Mouse (Mus musculus) embryonic stem cell, embryonic (primary cell): ENCODE results near the gene Itgav.

Source experiments
- CTCF ChIA-PET, 4 experiments: fragments of 300-600 bp in 2 of 4; fragments of 350-600 bp in 2 of 4; sonication (Branson Sonifier 250); formaldehyde crosslinking; loops; one replicate each; lab custom pipeline; 2022; ENCODE audit warnings: inconsistent platforms in 2 of 4; lab: Charles Lee
- POLR2A ChIA-PET, 4 experiments: fragments of 300-600 bp in 2 of 4; fragments of 350-600 bp in 2 of 4; sonication (Branson Sonifier 250); formaldehyde crosslinking; loops; one replicate each; lab custom pipeline; 2022; ENCODE audit warnings: antibody characterized with exemption in 4 of 4, inconsistent platforms in 1 of 4; lab: Charles Lee

Itgav gene

GRCm38 (mm10) chr2:83759667-83760066 is 35.5 kb downstream of the Itgav start:
- POLR2A ChIA-PET: interaction anchor here in 2 of 4 experiments (0.9 to 3.5 kb wide), 7 partner anchors 11 to 116 kb away, joined by 3 to 8 read pairs (median 3); partner anchors contain the start of gene Zc3h15 (in 2 of the 2)
- CTCF ChIA-PET: interaction anchor here in 1 of 4 experiments (1.4 kb wide), 1 partner anchor 12 kb away, joined by 7 read pairs; no protein-coding TSS in a partner anchor

- ChIA-PET POLR2A (interaction anchor here in 3 of 4 experiments (0.7 to 3.5 kb wide), 10 partner anchors 11 to 116 kb away, joined by 3 to 8 read pairs (median 4); partner anchors contain the start of gene Zc3h15 (in 2 of the 3)), CTCF (interaction anchor here in 1 of 4 experiments (1.4 kb wide), 1 partner anchor 11 kb away, joined by 7 read pairs; no protein-coding TSS in a partner anchor)
Observed at GRCm38 (mm10) chr2:83760112-83760511, 35.9 kb downstream of the Itgav start.

- ChIA-PET POLR2A (interaction anchor here in 2 of 4 experiments (0.5 to 1.1 kb wide), 2 partner anchors 9 to 10 kb away, joined by 3 read pairs; no protein-coding TSS in a partner anchor), CTCF (interaction anchor here in 1 of 4 experiments (0.6 kb wide), 1 partner anchor 26 kb away, joined by 12 read pairs; no protein-coding TSS in a partner anchor)
Observed at GRCm38 (mm10) chr2:83761506-83761905, 37.3 kb downstream of the Itgav start.

DNA sequence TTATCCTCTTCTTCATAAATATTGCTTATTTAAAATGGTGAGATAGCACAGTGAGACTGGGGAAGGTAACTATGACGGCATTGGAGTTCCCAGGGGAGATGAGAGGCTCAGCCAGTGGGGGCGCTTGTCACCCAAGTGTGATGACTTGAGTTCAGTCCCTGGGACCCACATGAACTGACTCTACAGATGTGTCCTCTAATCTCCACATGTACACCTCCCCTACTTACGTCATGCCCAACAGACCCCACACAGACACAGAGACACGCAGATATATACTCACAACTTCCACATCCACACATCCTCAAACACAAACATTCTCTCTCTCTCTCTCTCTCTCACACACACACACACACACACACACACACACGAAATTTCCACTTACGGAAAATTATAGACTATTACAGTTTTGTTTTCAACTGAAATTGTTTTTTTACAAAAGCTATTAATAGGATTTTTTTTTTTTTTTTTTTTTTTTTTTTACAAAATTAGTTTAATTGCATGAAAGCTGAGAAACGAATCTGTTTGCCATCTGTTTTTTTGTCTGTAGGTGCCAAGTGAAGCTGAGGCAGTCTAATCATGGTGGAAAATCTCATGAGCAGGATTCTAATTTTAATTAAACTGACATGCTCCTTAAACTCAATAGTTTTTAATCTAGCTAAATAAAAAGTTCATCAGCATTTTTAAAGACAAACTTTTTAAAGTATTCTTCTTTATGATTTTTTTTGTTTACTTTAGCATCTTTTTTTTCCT is 38.1 kb downstream of the Itgav start:
- CTCF ChIA-PET: interaction anchor here (0.6 to 0.7 kb wide), 7 partner anchors 9 to 1864 kb away, joined by 3 to 6 read pairs (median 3); no protein-coding TSS in a partner anchor
- POLR2A ChIA-PET: interaction anchor here in 3 of 4 experiments (0.5 to 1.1 kb wide), 8 partner anchors 8 to 1050 kb away, joined by 3 to 9 read pairs (median 4); no protein-coding TSS in a partner anchor

- ChIA-PET POLR2A (interaction anchor here in 2 of 4 experiments (1.0 to 1.3 kb wide), 4 partner anchors 9 to 122 kb away, joined by 3 to 4 read pairs (median 3); partner anchors contain the start of gene Zc3h15 (in 1 of the 2)), CTCF (no interaction called here)
Observed at GRCm38 (mm10) chr2:83766058-83766457, 41.9 kb downstream of the Itgav start.

DNA sequence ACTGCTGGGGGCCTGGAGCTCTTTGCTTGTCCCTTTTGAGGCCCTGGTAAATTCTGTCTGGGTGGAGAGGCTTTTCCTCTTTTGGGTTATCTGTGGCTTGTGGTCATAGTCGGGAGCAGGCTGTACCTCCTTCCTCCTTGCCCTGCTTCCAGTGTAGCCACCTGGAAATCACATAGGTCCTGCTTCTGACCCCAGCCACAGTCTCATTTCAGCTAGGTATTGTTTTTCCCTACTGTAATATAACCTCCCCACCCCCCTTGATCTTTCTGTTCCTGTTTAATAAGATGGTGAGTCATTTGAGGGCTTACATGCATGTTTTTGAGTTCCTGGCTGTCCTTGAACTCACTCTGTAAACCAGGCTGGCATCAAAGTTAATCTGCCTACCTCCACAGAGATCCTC is 42.7 kb downstream of the Itgav start:
- CTCF ChIA-PET: no interaction called here
- POLR2A ChIA-PET: interaction anchor here in 2 of 4 experiments (0.7 to 1.2 kb wide), 3 partner anchors 9 to 27 kb away, joined by 3 to 4 read pairs (median 3); no protein-coding TSS in a partner anchor

- ChIA-PET POLR2A (interaction anchor here in 1 of 4 experiments (1.6 kb wide), 1 partner anchor 14 kb away, joined by 3 read pairs; no protein-coding TSS in a partner anchor), CTCF (no interaction called here)
Observed at GRCm38 (mm10) chr2:83768311-83769047, 44.3 kb downstream of the Itgav start.

DNA sequence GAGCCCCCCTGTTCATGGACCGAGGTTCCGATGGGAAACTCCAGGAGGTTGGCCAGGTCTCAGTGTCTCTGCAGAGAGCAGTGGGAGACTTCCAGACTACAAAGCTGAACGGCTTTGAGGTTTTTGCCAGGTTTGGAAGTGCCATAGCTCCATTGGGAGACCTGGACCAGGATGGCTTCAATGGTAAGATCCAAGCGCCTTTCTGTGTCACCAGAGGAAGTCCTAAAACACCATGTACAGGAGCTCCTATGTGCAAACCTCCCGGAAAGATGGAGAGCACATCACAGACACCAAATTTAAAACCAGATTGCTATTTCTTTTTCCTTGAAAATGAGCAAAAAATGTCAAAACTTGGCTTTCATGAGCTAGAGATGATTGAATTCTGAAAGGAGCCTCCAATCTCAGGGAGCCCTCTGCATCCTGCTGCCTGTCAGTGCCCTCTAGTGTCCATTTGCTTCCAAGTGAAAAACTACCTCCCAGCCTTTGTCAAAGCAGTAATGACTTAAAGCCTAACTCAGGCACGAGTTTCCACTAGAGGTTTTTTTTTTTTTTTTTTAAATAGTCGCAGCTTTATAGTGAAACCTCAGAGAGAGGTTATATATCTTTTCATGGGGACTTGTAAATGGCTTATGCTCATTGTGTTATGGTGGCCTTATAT is 47.1 kb downstream of the Itgav start:
- ChIA-PET CTCF (interaction anchor here (0.5 to 1.6 kb wide), 17 partner anchors 11 to 726 kb away, joined by 3 to 19 read pairs (median 4); no protein-coding TSS in a partner anchor), POLR2A (interaction anchor here (0.6 to 1.4 kb wide), 6 partner anchors 10 to 127 kb away, joined by 3 to 6 read pairs (median 4); partner anchors contain the start of gene Zc3h15 (in 2 of the 4))

DNA sequence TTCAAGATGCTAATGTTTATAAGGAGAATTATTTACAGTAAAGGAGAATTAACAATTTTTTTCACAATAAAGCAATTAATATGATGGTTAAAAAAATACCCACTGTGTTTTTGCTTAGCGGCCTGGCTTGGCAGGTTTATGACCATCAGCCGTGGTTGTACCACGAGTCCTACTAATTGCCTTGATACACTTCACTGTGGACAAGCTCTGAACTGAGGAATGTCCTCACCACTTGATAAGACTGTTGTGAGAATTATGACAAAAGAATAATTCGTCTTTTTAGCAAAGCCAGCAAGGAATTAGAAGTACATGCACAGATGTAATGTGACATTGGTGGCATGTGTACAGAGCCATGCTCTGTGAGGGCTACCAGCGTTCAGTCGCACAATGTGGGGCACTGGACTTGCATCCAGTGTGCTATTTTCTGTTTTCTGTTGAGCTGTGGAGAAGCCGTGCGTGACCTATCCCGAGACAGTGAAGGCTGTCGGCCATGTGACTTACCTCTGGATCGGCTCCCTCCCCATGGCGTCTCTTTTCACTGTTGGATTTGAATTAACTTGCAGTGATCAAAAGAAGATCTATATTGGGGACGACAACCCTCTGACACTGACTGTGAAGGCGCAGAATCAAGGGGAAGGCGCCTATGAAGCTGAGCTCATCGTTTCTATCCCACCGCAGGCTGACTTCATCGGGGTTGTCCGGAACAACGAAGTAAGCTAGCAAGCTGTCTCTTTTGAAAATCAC is 67.3 kb downstream of the Itgav start:
- ChIA-PET POLR2A (interaction anchor here in 1 of 4 experiments (1.0 kb wide), 1 partner anchor 142 kb away, joined by 3 read pairs; no protein-coding TSS in a partner anchor), CTCF (no interaction called here)

- ChIA-PET POLR2A (interaction anchor here in 1 of 4 experiments (1.0 kb wide), 1 partner anchor 143 kb away, joined by 3 read pairs; no protein-coding TSS in a partner anchor), CTCF (interaction anchor here in 3 of 4 experiments (0.5 to 0.7 kb wide), 4 partner anchors 21 to 826 kb away, joined by 3 to 19 read pairs (median 4); no protein-coding TSS in a partner anchor)
Observed at GRCm38 (mm10) chr2:83792102-83792501, 67.9 kb downstream of the Itgav start.

DNA sequence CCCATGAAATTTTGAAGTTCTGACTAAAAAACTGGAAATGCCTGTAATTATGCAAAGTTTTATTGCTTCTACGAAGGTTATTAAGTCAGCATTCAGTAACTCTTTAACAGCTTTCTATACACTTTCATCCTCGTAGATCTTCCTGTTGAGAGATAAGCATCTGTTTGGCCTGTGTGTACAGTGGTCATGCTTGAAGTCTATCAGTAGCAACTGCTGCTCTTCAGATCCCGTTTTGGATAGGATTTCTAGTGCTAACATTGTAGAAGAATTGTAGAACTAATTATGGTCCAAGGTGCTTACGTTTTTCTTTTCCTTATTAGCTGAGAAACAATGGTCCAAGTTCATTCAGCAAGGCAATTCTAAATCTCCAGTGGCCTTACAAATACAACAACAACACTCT is 71.6 kb downstream of the Itgav start:
- POLR2A ChIA-PET: interaction anchor here in 1 of 4 experiments (1.3 kb wide), 1 partner anchor 14 kb away, joined by 3 read pairs; no protein-coding TSS in a partner anchor
- CTCF ChIA-PET: no interaction called here

GRCm38 (mm10) chr2:83797902-83798497 is 73.8 kb downstream of the Itgav start:
- CTCF ChIA-PET: no interaction called here
- POLR2A ChIA-PET: interaction anchor here in 1 of 4 experiments (1.0 kb wide), 1 partner anchor 9 kb away, joined by 3 read pairs; no protein-coding TSS in a partner anchor

GRCm38 (mm10) chr2:83812483-83813272 is 88.5 kb downstream of the Itgav start, which contains the start of gene Fam171b:
Gene Fam171b, plus strand, starts transcription at chr2:83812636.
- CTCF ChIA-PET: no interaction called here
- POLR2A ChIA-PET: interaction anchor here in 1 of 4 experiments (0.5 to 1.7 kb wide), 5 partner anchors 10 to 609 kb away, joined by 3 to 6 read pairs (median 3); partner anchors contain the start of gene Zc3h15

DNA sequence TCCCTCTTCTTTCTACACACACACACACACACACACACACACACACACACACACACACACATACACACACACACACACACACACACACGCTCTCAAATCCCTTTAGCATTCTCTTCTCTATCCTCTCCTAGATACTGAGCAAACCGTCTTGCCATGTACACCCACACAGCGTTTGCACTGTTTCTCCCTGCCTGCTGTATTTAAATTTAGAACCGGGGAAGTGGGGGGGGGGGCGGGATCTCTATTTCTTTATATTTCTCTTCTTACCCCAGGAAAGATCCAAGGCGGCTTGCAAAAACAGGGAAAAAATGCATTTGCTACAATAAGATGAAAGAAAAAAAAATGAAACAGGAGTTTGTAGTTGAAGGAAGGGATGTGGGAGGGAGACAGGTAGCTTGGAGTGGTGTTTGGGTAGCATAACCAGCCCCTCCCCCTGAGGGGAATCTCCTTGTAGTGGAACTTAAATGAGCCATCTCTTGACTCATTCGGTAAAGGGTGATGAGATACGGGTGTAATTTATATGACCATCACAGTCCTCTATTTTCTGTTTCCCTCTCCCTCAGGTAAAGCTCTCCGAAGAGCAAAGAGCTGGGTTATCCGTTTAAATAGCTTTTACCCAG is 89.2 kb downstream of the Itgav start:
- POLR2A ChIA-PET: interaction anchor here in 1 of 4 experiments (0.7 to 1.7 kb wide), 6 partner anchors 10 to 169 kb away, joined by 3 to 8 read pairs (median 4); partner anchors contain the start of gene Zc3h15
- CTCF ChIA-PET: interaction anchor here in 1 of 4 experiments (0.8 kb wide), 1 partner anchor 105 kb away, joined by 15 read pairs; no protein-coding TSS in a partner anchor

DNA sequence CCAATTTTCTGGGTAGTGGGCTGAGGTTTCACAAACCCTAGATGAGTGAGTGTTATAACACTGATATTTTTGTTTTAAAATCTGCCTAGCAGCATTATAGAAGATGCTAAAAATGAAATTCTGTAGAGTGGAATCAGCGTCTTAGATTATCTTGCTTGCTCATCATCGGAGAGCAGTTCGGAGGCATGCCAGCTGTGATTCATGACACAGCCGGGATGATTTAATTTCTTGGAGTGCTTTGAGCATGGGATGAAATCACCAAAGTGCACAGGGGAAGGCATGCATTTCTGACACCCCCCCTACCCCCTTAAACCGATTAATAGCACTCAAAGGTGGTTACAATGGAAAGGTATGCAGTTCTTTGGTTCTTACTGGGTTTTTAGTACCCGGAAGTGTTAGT is 89.8 kb downstream of the Itgav start:
- POLR2A ChIA-PET: interaction anchor here in 1 of 4 experiments (0.7 to 1.2 kb wide), 3 partner anchors 9 to 141 kb away, joined by 3 to 8 read pairs (median 6); no protein-coding TSS in a partner anchor
- CTCF ChIA-PET: interaction anchor here in 1 of 4 experiments (0.8 kb wide), 1 partner anchor 106 kb away, joined by 15 read pairs; no protein-coding TSS in a partner anchor
